Mouse (Mus musculus) spleen, adult 12 weeks (tissue): ENCODE data around the gene Pea15a.

Experiments used
- DNase-seq: peaks from one replicate; pipeline ENCODE4 v3.0.0; 2022; ENCODE audit warnings: low spot score

The Pea15a gene

DNA sequence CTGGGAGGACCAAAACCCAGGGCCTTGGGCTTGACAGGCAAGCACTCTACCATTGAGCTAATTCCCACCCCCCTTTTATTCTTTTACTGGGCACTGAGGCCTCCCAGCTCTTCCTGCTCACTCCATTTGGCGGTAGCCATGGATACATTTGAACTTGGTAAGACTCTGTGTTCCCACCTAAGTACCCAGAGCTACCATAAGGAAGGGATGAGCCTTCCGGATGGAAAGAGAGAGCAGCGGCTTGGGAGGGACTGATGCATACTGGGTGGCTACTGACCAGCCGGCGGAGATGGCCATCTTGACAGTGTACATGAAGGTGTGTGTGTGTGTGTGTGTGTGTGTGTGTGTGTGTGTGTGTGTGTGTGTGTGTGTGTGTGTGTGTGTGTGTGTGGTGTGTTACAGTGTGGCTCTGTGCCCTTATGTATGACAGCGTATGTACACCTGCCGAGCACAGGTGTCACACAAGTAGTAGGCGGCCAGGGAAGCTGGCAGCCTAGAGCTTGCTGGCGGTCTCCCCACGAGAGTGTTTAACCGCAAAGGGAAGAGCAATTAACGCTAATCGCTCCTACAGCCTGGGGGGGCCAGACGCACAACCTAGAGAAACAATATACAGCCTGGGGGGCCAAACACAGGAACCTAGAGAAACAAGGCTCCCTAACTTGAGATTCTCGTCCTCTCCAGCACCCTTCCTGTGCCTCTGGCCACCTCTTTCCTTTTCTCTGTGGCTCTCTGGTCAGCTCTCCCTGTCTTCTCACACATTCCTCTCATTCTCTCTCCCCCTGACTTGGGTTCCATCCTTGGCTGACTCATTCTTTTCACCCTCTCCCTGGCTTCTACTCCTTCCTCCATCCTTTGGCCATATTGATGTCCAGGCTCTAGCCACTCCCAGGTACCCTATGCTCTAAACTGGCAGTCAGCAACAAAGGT, 1.5 kb downstream of the Pea15a start:
- no peak for DNase-seq

DNA sequence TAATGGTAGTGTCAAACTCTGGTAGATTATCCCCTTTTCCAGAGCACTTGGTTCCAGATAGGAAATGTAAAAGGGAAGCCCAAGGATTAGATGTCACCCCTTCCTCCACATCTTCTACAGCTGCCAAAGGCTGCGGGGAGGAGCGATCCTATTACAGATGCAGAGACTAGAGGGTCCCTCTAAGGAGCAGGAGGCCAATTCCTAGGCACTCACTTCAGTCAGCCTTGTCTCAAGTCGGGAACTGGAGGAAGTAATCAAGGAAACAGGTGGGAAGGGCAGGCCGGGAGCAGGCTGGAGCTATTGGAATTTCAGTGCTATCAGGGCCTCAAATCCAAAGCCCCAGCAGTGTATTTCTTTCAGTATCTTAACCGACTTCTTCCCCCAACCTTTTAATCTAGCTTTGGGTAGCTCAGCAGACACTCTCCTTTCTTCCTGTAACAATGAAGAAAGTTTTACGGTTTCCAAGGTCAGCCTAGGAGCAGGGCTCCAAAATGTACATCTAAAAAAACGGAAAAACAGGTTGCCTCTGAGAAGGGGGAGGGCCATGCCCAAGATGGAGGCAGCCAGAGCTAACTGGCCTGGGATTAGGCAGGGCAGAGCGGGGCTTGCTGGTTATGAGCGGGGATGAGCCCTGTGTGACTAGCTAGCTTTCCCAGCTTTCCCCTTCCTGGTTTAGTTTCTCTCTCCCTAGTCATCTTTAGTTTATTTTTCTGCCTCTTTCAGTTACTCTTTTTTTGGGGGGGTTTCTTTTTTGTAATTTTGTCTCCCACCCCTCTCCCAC, 2.4 kb downstream of the Pea15a start:
- no peak for DNase-seq

DNA sequence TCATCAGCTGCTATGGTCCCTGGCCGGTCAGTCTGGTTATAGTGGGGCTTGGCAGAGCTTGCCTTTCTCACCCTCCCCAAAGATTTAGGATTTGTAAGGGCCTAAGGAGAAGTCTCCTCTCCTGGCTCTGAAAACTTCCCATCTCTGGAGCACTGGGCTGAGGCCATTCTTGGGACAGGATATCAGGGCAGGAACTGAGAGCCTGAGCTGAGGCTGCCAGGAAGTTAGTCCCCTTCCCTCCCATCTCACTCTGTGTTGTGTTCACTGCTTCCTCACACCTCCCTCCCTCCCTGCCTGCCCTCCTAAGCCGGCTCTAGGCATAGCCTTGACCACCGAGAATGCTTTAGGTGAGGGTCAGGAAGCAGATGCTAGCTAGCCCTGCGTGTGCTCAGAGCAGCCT, 3.0 kb downstream of the Pea15a start:
- no peak for DNase-seq

DNA sequence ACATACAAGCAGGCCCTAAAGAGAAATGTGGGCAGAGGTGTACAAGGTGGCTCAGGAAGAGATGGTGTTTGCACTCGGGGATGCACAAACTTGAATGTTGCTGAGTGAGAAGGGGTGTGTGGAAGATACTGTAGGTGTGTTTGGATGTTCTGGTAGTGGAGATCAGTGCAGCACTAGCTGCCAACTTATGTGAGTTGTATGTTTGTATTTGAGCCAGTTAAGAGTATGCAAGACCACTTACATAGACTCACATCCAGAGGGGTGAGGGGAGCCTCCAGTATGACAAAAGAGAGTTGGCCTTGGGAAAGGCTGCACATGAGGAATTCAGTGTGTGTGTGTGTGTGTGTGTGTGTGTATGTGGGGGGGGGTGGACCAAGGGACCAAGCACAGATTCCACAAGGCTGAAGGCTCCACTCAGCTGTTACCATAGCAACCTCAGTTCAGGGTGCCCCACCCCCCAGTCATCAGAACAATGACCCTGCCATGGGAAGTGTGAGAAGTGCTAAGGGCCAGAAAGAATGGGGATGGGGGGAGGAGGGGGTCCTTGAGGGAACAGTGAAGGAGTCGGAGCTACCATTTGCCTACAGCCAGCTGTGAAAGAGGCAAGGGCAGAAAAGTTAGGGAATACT, 3.6 kb downstream of the Pea15a start:
- DNase-seq: no peak

DNA sequence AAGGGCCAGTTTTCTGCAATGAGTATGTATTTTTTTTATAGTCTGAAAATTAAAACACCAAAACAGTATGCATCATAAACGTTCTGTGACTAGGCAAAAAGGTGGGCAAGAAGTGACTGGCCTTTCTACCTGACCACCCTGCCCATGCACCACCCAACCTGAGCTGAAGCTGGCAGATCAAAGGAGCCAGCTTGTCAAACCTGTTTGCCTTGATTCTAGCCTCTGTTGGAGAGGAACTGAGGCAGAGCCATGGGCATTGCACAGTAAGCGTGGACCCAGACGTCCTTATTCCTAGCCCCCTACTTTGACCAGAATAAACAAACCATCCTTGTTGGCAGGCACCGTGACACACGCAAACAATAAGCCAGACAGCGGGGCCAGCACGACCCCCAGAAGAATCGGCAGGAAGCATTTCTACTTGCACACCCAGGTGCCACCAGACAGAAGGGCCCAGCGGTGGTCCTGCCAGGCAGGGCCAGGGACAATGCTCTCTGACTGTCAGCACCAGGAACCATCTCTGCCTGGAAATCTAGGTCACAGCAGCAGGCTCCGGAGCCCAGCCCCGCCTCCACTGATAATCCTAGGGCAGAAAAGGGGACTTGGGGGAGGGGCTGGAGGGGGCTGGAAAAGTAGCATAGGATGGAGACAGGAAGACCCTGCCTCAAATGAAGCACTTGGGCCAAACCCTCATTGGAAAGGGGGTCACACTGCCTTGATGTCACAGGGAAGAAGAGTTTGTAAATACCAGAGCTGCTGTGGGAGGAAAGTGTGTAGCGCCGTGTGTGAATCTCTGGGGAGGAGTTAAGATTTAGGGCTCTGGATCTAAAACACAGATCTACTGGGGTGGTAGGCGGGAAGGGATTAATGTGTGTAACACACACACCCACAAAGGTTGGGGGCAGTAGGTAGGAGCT, 4.4 kb downstream of the Pea15a start:
- DNase-seq: no peak

DNA sequence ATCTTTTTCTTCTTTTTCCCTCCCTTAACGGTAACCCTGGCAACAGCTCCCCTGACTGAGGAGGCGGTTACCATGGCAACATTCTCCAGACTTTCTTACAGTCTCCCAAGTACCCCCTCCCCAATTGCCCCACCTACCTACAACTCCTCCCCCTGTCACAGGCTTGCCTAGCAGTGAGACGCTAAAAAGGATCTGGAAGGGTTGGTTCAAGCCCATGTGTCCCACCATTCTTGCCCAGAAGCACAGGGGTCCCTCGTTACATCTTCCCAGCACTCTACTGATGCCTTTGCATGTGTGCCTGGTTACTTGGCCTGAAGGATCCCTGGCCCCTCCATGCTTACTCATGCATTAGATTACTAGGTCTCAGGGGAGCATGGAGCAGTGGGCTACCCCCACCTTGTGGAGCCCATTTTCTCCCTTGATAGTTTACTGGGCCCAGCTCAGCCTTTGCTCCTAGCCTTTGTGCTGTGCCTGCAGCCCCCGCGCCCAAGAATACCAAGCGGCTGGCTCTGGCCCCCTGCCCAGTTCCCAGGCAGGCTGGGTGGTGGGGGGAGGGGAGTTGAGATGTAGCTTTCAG, 5.6 kb downstream of the Pea15a start:
- DNase-seq: no peak

DNA sequence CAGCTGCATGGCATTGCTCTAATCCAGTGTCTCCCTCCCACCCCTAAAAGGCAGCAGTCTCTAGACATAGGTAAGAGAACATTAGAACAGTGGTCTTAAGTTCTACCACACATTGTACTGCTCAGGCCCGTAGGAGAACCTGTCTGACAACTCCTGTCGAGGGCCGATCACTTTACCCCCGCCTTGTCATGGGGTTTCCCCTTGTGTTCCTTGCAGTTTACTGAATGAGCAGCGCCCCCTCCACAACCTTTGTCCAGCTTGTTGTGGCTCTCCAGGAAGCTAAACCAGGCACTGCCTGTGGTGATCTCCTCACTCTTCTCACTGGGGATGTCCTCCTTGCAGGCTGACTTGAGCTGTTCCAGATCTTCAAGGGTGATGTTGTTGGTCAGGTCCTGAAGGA, 6.4 kb downstream of the Pea15a start:
- no peak for DNase-seq

DNA sequence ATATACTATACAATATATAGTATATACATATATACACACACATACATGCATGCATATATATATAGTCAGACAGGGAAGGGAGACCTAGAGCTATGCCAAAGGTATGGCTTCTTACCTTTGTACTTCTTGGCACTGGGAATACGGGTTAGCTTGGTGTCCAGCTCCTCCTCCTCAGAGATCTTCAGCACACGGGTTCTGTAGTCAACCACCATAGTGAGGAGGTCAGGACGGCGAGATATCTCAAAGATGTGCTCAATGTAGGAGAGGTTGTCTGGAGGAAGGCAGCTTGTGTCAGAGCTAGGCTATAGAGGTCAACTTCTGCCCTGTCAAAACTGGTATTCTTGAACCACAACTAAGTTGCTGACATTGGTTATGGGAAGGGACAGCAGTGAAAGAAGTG, 7.6 kb downstream of the Pea15a start:
- DNase-seq: no peak

DNA sequence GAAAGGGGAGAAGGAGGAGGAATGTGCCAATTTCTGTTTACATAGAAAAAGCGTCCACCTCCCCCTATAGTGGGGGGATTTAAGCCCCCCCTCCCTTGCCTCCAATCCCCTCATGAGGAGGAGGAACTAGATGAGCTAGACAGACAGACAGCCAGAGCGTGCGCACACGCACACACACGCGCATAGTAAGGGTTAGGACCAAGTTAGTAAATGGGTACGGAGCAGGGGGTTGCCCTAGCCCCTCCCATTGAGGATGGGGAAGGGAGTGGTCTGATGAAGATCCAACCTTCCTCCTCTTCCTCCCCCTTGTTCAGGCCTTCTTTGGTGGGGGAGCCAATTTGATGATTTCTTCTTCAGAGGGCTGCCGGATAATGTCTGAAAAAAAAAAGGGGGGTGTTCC, 8.3 kb downstream of the Pea15a start:
- DNase-seq: no peak

DNA sequence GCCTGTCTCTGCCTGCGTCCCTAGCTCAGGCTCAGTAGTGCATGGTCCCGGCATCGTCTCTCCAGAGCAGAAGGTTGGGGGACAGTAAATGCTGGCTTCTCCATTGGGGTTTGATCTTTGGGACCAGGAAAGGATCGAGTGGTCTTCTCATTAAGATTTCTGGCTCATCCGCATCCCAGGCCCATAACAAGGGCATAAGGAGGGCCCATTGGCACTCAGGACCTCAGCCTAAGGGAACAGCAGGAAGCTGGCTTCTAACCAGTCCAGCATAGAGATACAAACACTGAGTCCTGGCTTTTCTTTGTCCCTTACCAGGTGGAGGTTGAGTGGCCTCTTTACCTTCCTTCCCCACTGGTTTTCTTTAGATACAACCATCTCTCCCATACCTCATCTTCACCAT, 8.8 kb downstream of the Pea15a start:
- no peak for DNase-seq

DNA sequence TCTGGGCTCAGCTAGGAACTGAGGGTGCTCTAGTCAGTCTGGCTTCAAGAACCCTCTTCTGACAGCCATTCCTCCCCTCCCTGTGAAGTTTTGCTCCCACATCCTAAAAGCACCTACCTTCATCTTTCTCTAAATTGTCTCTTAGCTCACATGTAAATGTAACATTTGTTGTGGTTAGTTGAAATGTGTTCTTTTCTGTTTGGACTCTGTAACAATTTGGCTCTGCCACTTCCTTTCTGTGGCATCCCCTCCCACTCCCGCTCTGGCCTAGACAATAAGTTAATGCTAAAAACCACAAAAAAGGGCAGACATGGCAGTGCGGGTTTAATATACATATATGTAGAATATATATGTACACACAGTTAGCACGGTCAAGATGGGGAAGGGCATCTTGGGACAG, 9.5 kb downstream of the Pea15a start:
- DNase-seq: no peak

DNA sequence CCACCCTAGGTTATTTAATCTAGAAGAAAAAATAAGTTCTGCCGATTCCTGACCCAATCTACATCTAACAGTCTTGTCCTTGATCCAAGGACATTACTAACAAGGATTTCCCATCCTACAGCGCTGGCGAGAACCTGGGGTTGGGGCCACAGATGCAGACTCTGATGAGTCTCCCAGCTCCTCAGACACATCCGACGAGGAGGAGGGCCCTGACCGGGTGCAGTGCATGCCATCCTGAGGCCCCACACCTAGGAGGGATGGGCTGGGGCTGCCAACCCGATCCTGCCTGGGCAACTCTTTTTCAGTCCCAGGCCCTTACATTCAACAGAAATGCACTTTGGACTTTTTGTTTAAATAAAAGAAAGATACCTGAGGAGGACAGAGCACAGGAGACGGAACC, 12.2 kb downstream of the Pea15a start:
- DNase-seq: no peak

DNA sequence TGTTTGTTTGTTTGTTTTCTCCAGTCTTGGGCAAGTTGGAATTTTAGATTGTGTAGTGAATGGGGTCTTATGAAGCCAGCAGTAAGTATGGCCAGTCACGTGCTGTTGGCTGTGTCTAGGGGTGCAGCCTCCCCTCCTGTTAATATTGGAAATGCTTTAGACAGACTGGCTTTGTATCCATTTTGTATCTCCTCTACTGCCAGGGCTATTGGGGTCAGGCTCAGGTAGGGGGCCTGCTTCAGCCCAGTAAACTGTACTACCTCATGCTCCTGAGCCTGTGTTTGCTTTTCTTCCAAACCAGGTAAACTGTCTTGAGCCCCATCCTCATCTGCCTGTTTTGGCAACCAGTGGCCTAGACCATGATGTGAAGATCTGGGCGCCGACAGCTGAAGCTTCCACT, 14.4 kb downstream of the Pea15a start:
- DNase-seq: no peak

DNA sequence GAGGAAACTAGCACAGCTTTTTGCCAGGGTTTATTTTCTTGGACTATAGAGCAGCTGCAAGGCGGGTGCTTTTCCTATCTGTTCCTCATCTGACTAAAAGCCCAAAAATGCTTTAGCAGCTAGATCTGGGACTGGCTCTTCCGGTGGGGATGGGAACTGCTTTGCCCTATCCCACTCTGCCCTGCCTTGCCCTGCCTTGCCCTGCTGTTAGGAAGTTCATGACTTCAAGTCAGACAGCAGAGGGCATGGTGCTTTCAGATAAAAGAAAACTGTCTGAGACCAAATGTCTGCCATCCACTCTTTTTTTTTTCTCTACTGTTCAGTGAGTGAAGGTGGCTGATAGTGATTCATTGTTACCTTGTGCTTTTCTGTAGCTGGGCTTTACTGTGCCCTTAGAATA, 15.0 kb downstream of the Pea15a start:
- no peak for DNase-seq

DNA sequence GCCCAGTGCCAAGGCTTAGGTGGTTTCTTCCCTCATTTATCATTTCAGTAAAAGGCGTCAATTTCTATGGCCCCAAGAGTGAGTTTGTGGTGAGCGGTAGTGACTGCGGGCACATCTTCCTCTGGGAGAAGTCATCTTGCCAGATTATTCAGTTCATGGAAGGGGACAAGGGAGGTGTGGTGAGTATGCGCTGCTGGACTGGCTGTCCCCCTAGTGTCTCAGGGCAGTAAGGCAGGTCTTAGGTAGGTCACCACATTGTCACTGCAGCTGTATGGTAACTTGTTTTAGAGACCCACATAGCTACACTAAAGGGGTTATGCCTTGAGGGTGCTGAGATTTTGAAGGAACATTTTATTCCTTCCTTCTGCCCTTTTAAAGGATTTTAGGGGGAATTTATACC, 17.7 kb downstream of the Pea15a start:
- no peak for DNase-seq

DNA sequence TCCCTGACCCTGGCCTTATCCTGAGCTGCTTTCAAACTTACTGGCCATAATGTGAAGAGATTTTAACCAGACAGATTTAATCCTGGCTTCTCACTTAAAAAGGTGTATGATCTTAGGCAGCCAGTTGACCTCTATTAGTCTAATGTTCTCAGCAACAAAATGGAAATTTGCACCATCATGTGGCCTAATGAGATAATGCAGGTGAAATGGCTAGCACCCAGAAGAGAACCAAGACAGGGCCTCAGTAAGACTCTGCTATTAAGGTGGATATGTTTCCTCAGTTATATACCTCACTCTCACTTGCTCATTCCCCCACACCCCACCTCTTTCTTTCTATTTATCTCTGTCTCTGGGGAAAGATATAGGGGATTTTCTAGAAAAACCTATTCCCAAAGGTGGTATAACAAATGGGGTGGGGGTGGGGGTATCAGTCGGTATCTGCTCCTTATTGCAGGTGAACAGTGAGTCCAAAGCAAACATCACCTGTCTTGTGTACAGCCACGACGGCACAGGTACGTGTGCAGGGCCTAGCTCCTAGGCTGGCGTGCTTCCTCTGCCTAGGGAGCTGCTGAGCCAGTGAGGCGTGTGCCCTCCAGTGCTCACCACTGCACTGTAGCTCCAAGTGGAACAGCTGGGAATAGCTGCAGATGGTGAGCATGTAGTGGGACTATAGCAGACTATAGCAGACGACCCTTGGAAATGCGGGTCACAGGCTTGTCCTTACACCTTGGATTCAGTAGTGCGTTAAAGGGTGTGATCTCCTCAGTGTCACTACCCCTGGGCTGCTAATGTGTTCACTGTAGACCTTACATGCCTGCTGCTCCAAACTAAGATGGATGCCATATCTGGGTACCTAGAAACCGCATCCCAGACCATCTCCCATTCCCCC, 20.0 kb downstream of the Pea15a start:
- no peak for DNase-seq

DNA sequence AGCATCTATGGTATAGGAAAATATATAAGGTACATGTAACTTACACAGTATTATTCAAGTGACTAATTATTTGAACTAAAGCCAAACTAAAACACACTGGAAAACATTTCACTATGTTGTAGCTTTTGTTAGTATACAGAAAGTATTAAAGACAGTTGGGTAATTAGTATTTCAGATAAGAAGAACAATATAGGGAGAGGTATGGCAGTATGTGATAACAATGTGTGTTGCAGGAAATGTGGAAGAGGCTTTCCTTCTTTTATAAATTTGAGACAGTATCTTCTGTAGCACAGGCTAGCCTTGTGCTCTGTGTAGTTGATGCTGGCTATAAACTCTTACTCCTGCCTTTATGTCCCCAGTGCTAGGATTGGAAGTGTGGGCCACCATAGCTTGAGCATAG, 22.7 kb downstream of the Pea15a start:
- no peak for DNase-seq

DNA sequence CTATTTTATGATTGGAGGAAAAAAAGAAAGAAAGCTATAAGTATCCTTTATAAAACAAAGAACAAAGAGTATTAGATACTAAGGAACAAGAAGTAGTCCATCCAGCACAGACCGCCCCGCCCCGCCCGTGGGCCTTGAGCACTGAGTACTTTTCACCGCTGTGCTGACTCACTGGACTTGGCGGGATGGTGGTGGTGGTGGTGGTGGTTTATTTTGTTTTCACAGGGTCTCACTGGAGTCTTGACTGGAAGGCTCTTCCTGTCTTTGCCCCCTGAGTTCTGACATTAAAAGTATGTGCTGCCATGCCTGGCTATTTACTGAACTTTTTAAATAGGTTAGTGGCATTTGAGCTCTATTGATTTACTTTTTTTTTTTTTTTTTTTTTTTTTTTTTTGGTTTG, 23.5 kb downstream of the Pea15a start:
- no peak for DNase-seq

DNA sequence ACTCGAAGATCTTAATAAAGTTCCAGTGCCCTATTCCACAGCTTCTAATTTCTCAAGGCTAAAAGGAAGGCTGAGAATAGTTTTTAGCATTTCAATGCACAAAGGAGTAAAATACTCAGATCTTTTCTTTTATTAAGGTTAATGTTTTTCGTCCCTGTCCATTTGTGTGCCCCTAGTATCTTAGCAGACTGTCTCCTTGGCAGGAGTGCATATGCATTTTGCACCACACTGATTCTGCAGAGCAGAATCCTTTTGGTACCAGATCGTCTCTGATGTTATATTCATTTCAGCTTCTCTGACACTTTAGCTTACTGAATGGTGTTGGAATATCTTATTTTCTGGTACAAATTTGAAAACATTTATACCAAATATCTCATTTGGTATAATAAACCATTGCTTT, 24.8 kb downstream of the Pea15a start:
- DNase-seq: no peak

DNA sequence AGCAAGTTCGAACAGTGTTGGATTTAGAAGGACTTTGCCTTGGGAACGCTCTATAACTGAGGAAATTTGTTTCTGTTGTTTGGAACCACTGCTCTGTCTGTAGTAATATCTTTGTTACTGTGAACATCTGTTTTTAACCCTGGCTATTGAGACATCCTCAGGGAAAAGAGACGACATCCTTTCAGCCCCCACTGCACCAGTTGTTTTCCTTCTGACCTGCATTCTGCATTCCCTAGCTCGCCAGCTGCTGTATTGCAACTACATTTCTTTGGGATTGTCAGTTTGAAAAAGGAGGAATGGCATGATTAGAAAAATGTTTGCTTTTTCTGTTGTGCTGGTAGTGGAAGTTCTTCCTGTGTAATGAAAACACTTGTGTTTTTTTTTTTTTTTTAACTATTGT, 25.7 kb downstream of the Pea15a start:
- no peak for DNase-seq

DNA sequence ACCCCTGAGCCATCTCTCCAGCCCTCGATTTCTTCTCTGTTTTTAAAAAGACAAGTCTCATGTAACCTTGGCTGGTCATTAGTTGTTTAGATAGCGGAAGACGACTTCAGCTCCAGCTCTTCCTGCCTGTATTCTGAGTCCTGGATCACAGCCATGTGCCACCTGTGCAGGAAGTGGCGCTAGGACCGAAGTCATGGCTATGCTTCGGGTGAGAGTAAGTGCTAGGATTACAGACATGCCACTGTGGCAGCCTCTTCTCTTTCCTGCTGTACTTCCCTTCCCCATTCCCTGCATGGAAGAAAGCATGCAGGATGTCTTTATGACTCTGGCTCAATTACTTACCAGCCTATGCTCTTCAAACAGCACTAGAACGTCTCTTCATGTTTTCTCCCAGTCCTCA, 27.5 kb downstream of the Pea15a start:
- no peak for DNase-seq
